ENCODE assay signal across 13 mouse cellular contexts in genomic region chr5:74336780-74337179, GRCm38 (mm10).
DNase-seq lines count a peak whose midpoint lies in the region; ATAC-seq and TF ChIP-seq lines count a peak whose summit lies in the region.
"Had no signal": no experiment of that assay in that cellular context is flagged by ENCODE, and none has a peak within 500 bp of the region (broad histone marks: within the 10 kb centered on the region; RNA-seq: fewer than 3 reads in every experiment).

No protein-coding gene starts in this region.

- H3K27me3 ChIP-seq in heart, embryonic 10.5 days (ENCODE audit: insufficient read depth, poor library complexity, severe bottlenecking): no peaks in the 10 kb centered on the region
- H3K27me3 ChIP-seq in forebrain, embryonic 16.5 days (replicated peaks; ENCODE audit: control insufficient read depth, insufficient read depth, low read length): no peaks in the 10 kb centered on the region
- H3K27me3 ChIP-seq in neural tube, embryonic 15.5 days (replicated peaks): 0 out of 2 replicates have a peak, but pooled peaks cover 3% of the 10 kb centered on the region
- no peaks in the 10 kb centered on the region for H3K27me3 ChIP-seq in thymus, adult 2 months (ENCODE audit: control insufficient read depth, insufficient read depth, low read length)
- H3K27me3 ChIP-seq: Patski; stomach, embryonic 15.5 days had no signal

- peak overlapping the region; percentile 19; the same call in 1 of the 2 replicates for H3K4me2 ChIP-seq in forebrain, embryonic 16.5 days (ENCODE audit: low read length)
- no peak overlapping the region for H3K4me2 ChIP-seq in neural tube, embryonic 15.5 days
- H3K4me2 ChIP-seq: stomach, embryonic 15.5 days had no signal

- TF ChIP-seq CTCF in thymus, adult 2 months (IDR thresholded peaks at IDR 0.05; ENCODE audit: borderline replicate concordance, control insufficient read depth, extremely low read depth, insufficient read depth, low read length, poor library complexity): no peak

- ATAC-seq in forebrain, embryonic 16.5 days: peak; percentile 88
- ATAC-seq in neural tube, embryonic 15.5 days (ENCODE audit: low FRiP score): peak; percentile 55; the same call in 1 of the 2 replicates
- ATAC-seq: Patski had no signal

- no peaks in the 10 kb centered on the region for H3K9me3 ChIP-seq in heart, embryonic 10.5 days
- no peaks in the 10 kb centered on the region for H3K9me3 ChIP-seq in forebrain, embryonic 16.5 days (ENCODE audit: control insufficient read depth, low read length)
- no peaks in the 10 kb centered on the region for H3K9me3 ChIP-seq in neural tube, embryonic 15.5 days (replicated peaks)
- H3K9me3 ChIP-seq: stomach, embryonic 15.5 days had no signal

- WGBS in heart, embryonic 10.5 days: 86% methylated on average over 12 of the region's 12 CpGs
- 24% methylated on average over 12 of the region's 12 CpGs for WGBS in forebrain, embryonic 16.5 days
- WGBS in neural tube, embryonic 15.5 days: 36% methylated on average over 12 of the region's 12 CpGs
- WGBS in thymus, adult 2 months: 91% methylated on average over 12 of the region's 12 CpGs

- no peak for TF ChIP-seq POLR2A in thymus, adult 2 months (IDR thresholded peaks at IDR 0.05; ENCODE audit: control insufficient read depth, extremely low read depth, insufficient read depth, low read length, poor library complexity)

- H3K9ac ChIP-seq in forebrain, embryonic 16.5 days (replicated peaks; ENCODE audit: low read depth, low read length): no peak overlapping the region
- H3K9ac ChIP-seq in neural tube, embryonic 15.5 days (replicated peaks): no peak overlapping the region
- H3K9ac ChIP-seq: stomach, embryonic 15.5 days had no signal

- peaks cover 9% of the 10 kb centered on the region for H3K4me1 ChIP-seq in heart, embryonic 10.5 days
- peaks cover 19% of the 10 kb centered on the region for H3K4me1 ChIP-seq in forebrain, embryonic 16.5 days (replicated peaks; ENCODE audit: control insufficient read depth, insufficient read depth, low read length)
- H3K4me1 ChIP-seq in neural tube, embryonic 15.5 days: peaks cover 15% of the 10 kb centered on the region
- peaks cover 3% of the 10 kb centered on the region; the same call in 1 of the 2 replicates for H3K4me1 ChIP-seq in thymus, adult 2 months (replicated peaks; ENCODE audit: control insufficient read depth, insufficient read depth, low read length)
- H3K4me1 ChIP-seq: stomach, embryonic 15.5 days had no signal

- no peak overlapping the region for H3K4me3 ChIP-seq in heart, embryonic 10.5 days
- H3K4me3 ChIP-seq in forebrain, embryonic 16.5 days (replicated peaks; ENCODE audit: low read length): no peak overlapping the region
- no peak overlapping the region for H3K4me3 ChIP-seq in neural tube, embryonic 15.5 days (replicated peaks)
- no peak overlapping the region for H3K4me3 ChIP-seq in thymus, adult 2 months (ENCODE audit: control insufficient read depth, insufficient read depth, low read length)
- H3K4me3 ChIP-seq: stomach, embryonic 15.5 days had no signal

- DNase-seq in heart, postnatal 4 days: peak; percentile 52
- no peak for DNase-seq in heart, embryonic 10.5 days (ENCODE audit: low spot score)
- DNase-seq in retina, postnatal 1 day: peak; percentile 39
- DNase-seq in retina, embryonic 14.5 days (ENCODE audit: low spot score): no peak
- no peak for DNase-seq in layer of hippocampus, adult 11-12 months (ENCODE audit: low spot score)
- no peak for DNase-seq in thymus, adult 2 months
- DNase-seq: adrenal gland, postnatal 14 days; embryo, embryonic 11 days; kidney, adult 18-20 months had no signal

- H3K27ac ChIP-seq in heart, embryonic 10.5 days: no peak overlapping the region
- peak overlapping the region; percentile 37; the same call in 1 of the 2 replicates for H3K27ac ChIP-seq in forebrain, embryonic 16.5 days (ENCODE audit: low read length)
- no peak overlapping the region for H3K27ac ChIP-seq in neural tube, embryonic 15.5 days (replicated peaks)
- H3K27ac ChIP-seq in thymus, adult 2 months (ENCODE audit: control insufficient read depth, insufficient read depth, low read length): no peak overlapping the region
- H3K27ac ChIP-seq: stomach, embryonic 15.5 days had no signal

- H3K36me3 ChIP-seq in heart, embryonic 10.5 days: no peaks in the 10 kb centered on the region
- no peaks in the 10 kb centered on the region for H3K36me3 ChIP-seq in forebrain, embryonic 16.5 days (ENCODE audit: control insufficient read depth, insufficient read depth)
- no peaks in the 10 kb centered on the region for H3K36me3 ChIP-seq in neural tube, embryonic 15.5 days
- H3K36me3 ChIP-seq in thymus, adult 2 months (ENCODE audit: control insufficient read depth, insufficient read depth, low read length): no peaks in the 10 kb centered on the region
- H3K36me3 ChIP-seq: stomach, embryonic 15.5 days had no signal

Comparison
In these comparisons a context has a peak if more than half of its experiments do, and no peak if none do; other contexts are left out.
1. DNase-seq: peak in heart, postnatal 4 days (single experiment) and retina, postnatal 1 day (single experiment); none in heart, embryonic 10.5 days (single experiment), retina, embryonic 14.5 days (single experiment), layer of hippocampus, adult 11-12 months (single experiment) and thymus, adult 2 months (single experiment).